Mouse (Mus musculus) forebrain, embryonic 16.5 days (tissue): ENCODE measurements around the gene 2010003K11Rik. TPM values are rescaled to one million over a fixed set of nuclear protein-coding genes. Genes with fewer than 3 reads are reported as not detected.
A peak's percentile ranks its signal among the peaks of the same experiment; 100 is the strongest.

Experiments
- ATAC-seq: fragments of 200-750 bp; cut with Nextera tagmentation; 2 replicates; pipeline ENCODE4 v1.8.0; 2017; ENCODE audit warnings: mild to moderate bottlenecking, moderate library complexity
- H3K27ac ChIP-seq: fragments of 300-500 bp; sonication (generic); 2 replicates; pipeline ENCODE4 v1.5.1; 2014; ENCODE audit warnings: low read length, control low read depth
- H3K27me3 ChIP-seq: fragments of 300-500 bp; sonication (generic); replicated peaks from 2 replicates; pipeline ENCODE4 v1.6.1; 2014; ENCODE audit warnings: low read length; ENCODE audit not compliant: control insufficient read depth, insufficient read depth
- H3K36me3 ChIP-seq: fragments of 300-500 bp; sonication (generic); 2 replicates; pipeline ENCODE4 v1.6.1; 2014; ENCODE audit not compliant: control insufficient read depth, insufficient read depth
- H3K4me1 ChIP-seq: fragments of 300-500 bp; sonication (generic); replicated peaks from 2 replicates; pipeline ENCODE4 v1.6.1; 2014; ENCODE audit warnings: low read length; ENCODE audit not compliant: control insufficient read depth, insufficient read depth
- H3K4me2 ChIP-seq: fragments of 300-500 bp; sonication (generic); 2 replicates; pipeline ENCODE4 v1.6.1; 2014; ENCODE audit warnings: mild to moderate bottlenecking, low read length, control low read depth
- H3K4me3 ChIP-seq: fragments of 300-500 bp; sonication (generic); replicated peaks from 2 replicates; pipeline ENCODE4 v1.5.1; 2014; ENCODE audit warnings: mild to moderate bottlenecking, low read length, control low read depth
- H3K9ac ChIP-seq: fragments of 300-500 bp; sonication (generic); replicated peaks from 2 replicates; pipeline ENCODE4 v1.6.1; 2014; ENCODE audit warnings: low read depth, low read length, control low read depth
- H3K9me3 ChIP-seq: fragments of 300-500 bp; sonication (generic); 2 replicates; pipeline ENCODE4 v1.6.1; 2016; ENCODE audit warnings: low read length; ENCODE audit not compliant: control insufficient read depth
- WGBS: fragments of 180-500 bp; shearing (Covaris S2); extraction: QIAGEN DNeasy Blood & Tissue Kit; methylation state at CpG from one replicate; pipeline ENCODE4 v1.1.7; 2014; 5-methylcytosine and 5-hydroxymethylcytosine counted together
- polyA plus RNA-seq: library from polyadenylated mRNA; unstranded; fragments of >200 nt; fragmentation: Nextera tagmentation; extraction: Ambion mirVana; gene quantifications from 2 replicates; pipeline ENCODE4 v1.2.1, GENCODE M21; 2015

Gene 2010003K11Rik
- polyA plus RNA-seq, 1 experiment from 2014 or later, result not detected

- H3K4me1 ChIP-seq, result no peaks in the 10 kb centered on the region
- no peak for ATAC-seq
- H3K9ac ChIP-seq, result no peak overlapping the region
- H3K27me3 ChIP-seq, result no peaks in the 10 kb centered on the region
- H3K4me2 ChIP-seq, result no peak overlapping the region
- no peak overlapping the region for H3K4me3 ChIP-seq
- H3K36me3 ChIP-seq, result no peaks in the 10 kb centered on the region
- no peak overlapping the region for H3K27ac ChIP-seq
- no peaks in the 10 kb centered on the region for H3K9me3 ChIP-seq
- WGBS, result 100% methylated on average over 2 of the region's 2 CpGs
These were observed 36.3 kb upstream of the 2010003K11Rik start for GRCm38 (mm10) chr19:4534646-4535045.

- Histone ChIP-seq H3K4me3 (no peak overlapping the region), H3K36me3 (no peaks in the 10 kb centered on the region), H3K4me1 (no peaks in the 10 kb centered on the region), H3K9ac (no peak overlapping the region), H3K9me3 (no peaks in the 10 kb centered on the region), H3K27ac (no peak overlapping the region), H3K27me3 (no peaks in the 10 kb centered on the region), H3K4me2 (no peak overlapping the region)
- ATAC-seq, result no peak
- WGBS, result 91% methylated on average over 3 of the region's 3 CpGs
These were observed 23.2 kb upstream of the 2010003K11Rik start for GRCm38 (mm10) chr19:4521426-4522050.

DNA sequence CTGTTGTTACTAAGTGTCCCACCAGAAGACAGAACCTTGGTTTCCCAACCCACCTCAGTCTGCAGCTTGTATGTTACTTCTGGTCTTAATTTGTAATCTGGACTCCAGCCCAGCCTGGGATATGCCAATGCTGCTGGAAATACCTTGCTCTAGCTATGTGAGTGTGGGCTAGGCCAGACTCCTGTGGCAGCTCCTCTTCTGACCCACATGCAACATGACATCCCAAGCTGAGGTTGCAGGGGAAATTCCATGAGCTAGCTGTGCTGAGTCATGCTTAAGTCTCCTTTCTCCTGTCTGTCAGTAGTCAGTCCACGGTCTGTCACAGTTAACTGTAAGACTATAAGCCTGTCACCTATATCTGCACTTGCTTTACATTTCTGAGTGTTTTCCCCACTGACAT is 19.1 kb upstream of the 2010003K11Rik start:
- H3K36me3 ChIP-seq, result no peaks in the 10 kb centered on the region
- H3K4me3 ChIP-seq, result no peak overlapping the region
- H3K4me2 ChIP-seq, result no peak overlapping the region
- H3K4me1 ChIP-seq, result no peaks in the 10 kb centered on the region; the same call in 1 of the 2 replicates
- H3K9ac ChIP-seq, result no peak overlapping the region
- ATAC-seq, result no peak
- 68% methylated on average over 1 of the region's 1 CpGs for WGBS
- no peak overlapping the region for H3K27ac ChIP-seq
- H3K9me3 ChIP-seq, result no peaks in the 10 kb centered on the region
- H3K27me3 ChIP-seq, result no peaks in the 10 kb centered on the region

- no peaks in the 10 kb centered on the region for H3K9me3 ChIP-seq
- H3K27me3 ChIP-seq, result no peaks in the 10 kb centered on the region
- H3K4me2 ChIP-seq, result no peak overlapping the region
- WGBS, result 68% methylated on average over 2 of the region's 2 CpGs
- H3K4me3 ChIP-seq, result no peak overlapping the region
- H3K9ac ChIP-seq, result no peak overlapping the region
- no peak overlapping the region for H3K27ac ChIP-seq
- no peaks in the 10 kb centered on the region; the same call in 1 of the 2 replicates for H3K4me1 ChIP-seq
- ATAC-seq, result no peak
- no peaks in the 10 kb centered on the region for H3K36me3 ChIP-seq
These were observed 17.9 kb upstream of the 2010003K11Rik start for GRCm38 (mm10) chr19:4516288-4516687.

GRCm38 (mm10) chr19:4515746-4516145 is 17.4 kb upstream of the 2010003K11Rik start:
- Histone ChIP-seq H3K4me3 (no peak overlapping the region), H3K4me2 (no peak overlapping the region), H3K27me3 (no peaks in the 10 kb centered on the region), H3K9ac (no peak overlapping the region; the same call in 1 of the 2 replicates), H3K27ac (no peak overlapping the region), H3K4me1 (peaks cover 5% of the 10 kb centered on the region), H3K9me3 (no peaks in the 10 kb centered on the region), H3K36me3 (no peaks in the 10 kb centered on the region)
- WGBS, result 39% methylated on average over 2 of the region's 2 CpGs
- no peak for ATAC-seq

- peaks cover 8% of the 10 kb centered on the region for H3K4me1 ChIP-seq
- H3K9me3 ChIP-seq, result no peaks in the 10 kb centered on the region
- no peak overlapping the region for H3K4me3 ChIP-seq
- no peak overlapping the region for H3K4me2 ChIP-seq
- no peak overlapping the region for H3K27ac ChIP-seq
- WGBS, result 65% methylated on average over 4 of the region's 4 CpGs
- H3K36me3 ChIP-seq, result no peaks in the 10 kb centered on the region
- no peaks in the 10 kb centered on the region for H3K27me3 ChIP-seq
- ATAC-seq, result no peak
- no peak overlapping the region for H3K9ac ChIP-seq
These were observed 15.0 kb upstream of the 2010003K11Rik start for GRCm38 (mm10) chr19:4513236-4513858.

DNA sequence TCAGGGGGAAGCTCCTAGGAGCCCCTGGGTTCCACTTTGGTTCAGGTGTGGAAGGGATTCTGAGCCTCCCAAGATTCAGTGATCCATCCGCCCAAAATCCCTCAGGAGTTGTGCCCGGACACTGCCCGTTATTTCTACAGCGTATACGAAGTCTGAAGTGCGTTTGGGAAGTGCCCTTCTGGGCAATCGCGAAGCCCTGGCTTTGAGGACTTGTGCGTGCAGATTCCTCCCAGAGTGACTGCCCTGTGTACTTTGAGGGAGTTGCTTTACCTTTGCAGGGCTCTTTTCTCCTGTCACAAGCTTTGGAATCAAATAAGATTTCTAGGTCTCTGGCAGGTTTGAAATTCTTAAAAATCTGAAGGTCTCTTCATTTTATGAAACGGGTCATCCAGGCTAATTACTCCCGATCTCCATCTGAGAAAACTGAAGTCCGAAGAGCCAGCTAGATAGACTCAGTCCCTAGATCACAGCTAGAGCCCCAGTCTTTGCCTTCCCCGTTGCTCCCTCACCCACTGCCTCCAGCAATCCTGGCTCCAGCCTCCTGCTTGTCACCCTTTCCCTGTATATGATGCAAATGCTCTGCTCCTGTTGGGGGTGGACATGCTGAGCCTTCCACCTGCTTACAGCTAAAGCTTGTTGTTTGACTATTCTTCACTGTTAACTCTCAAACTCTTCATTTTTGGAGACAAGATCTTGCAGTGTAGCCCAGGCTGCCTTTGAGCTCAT is 12.9 kb upstream of the 2010003K11Rik start:
- Histone ChIP-seq H3K27me3 (no peaks in the 10 kb centered on the region), H3K27ac (no peak overlapping the region), H3K9ac (no peak overlapping the region; the same call in 1 of the 2 replicates), H3K4me3 (peak overlapping the region; percentile 76), H3K4me1 (peaks cover 8% of the 10 kb centered on the region), H3K9me3 (no peaks in the 10 kb centered on the region), H3K4me2 (peak overlapping the region; percentile 70), H3K36me3 (no peaks in the 10 kb centered on the region)
- ATAC-seq, result no peak
- WGBS, result 8% methylated on average over 13 of the region's 13 CpGs

- ATAC-seq, result peak; percentile 100
- Histone ChIP-seq H3K27ac (no peak within 1 kb of the TSS), H3K36me3 (no peaks in the 10 kb centered on the region), H3K9ac (peak within 1 kb of the TSS; percentile 59), H3K4me2 (peak within 1 kb of the TSS; percentile 90), H3K4me1 (peaks cover 8% of the 10 kb centered on the region), H3K4me3 (peak within 1 kb of the TSS; percentile 76), H3K27me3 (no peaks in the 10 kb centered on the region), H3K9me3 (no peaks in the 10 kb centered on the region)
- WGBS, result under 1% methylated on average over 81 of the region's 82 CpGs
These were observed 11.9 kb upstream of the 2010003K11Rik start, which contains the start of gene Pcx for GRCm38 (mm10) chr19:4509986-4510963. Gene Pcx (plus strand): TSS chr19:4510472.
